20 mouse cellular contexts compared by ENCODE assay signal in genomic region chr4:140665053-140665452, GRCm38 (mm10). TPM values are rescaled to one million over a fixed set of nuclear protein-coding genes. Genes with fewer than 3 reads are reported as not detected.
DNase-seq lines count a peak whose midpoint lies in the region; ATAC-seq and TF ChIP-seq lines count a peak whose summit lies in the region.
"Had no signal": no experiment of that assay in that cellular context is flagged by ENCODE, and none has a peak within 500 bp of the region (broad histone marks: within the 10 kb centered on the region; RNA-seq: fewer than 3 reads in every experiment).

No protein-coding gene starts in this region.

- no peak for TF ChIP-seq CTCF in intestine, postnatal 0 days (IDR thresholded peaks at IDR 0.05; ENCODE audit: low read depth)
- TF ChIP-seq CTCF in kidney, postnatal 0 days (IDR thresholded peaks at IDR 0.05; ENCODE audit: low read depth): no peak

- no peaks in the 10 kb centered on the region for H3K36me3 ChIP-seq in intestine, embryonic 15.5 days
- no peaks in the 10 kb centered on the region for H3K36me3 ChIP-seq in intestine, postnatal 0 days (ENCODE audit: control insufficient read depth, insufficient read depth)
- H3K36me3 ChIP-seq in kidney, postnatal 0 days (ENCODE audit: insufficient read depth, low read length): no peaks in the 10 kb centered on the region
- H3K36me3 ChIP-seq in myocyte (ENCODE audit: control insufficient read depth, insufficient read depth): no peaks in the 10 kb centered on the region
- H3K36me3 ChIP-seq: embryonic facial prominence, embryonic 12.5 days; limb, embryonic 12.5 days; liver, embryonic 15.5 days; lung, embryonic 15.5 days; midbrain, embryonic 15.5 days had no signal

- H3K4me1 ChIP-seq in intestine, embryonic 15.5 days (replicated peaks): peaks cover 27% of the 10 kb centered on the region
- no peaks in the 10 kb centered on the region for H3K4me1 ChIP-seq in intestine, postnatal 0 days (replicated peaks; ENCODE audit: control insufficient read depth, insufficient read depth, low read length)
- H3K4me1 ChIP-seq in kidney, postnatal 0 days (replicated peaks; ENCODE audit: insufficient read depth, low read length): peaks cover 13% of the 10 kb centered on the region

- H3K27me3 ChIP-seq in intestine, embryonic 15.5 days (replicated peaks): no peaks in the 10 kb centered on the region
- H3K27me3 ChIP-seq in intestine, postnatal 0 days (replicated peaks; ENCODE audit: control insufficient read depth, insufficient read depth, low read length): 0 out of 2 replicates have a peak, but pooled peaks cover 3% of the 10 kb centered on the region
- no peaks in the 10 kb centered on the region for H3K27me3 ChIP-seq in kidney, postnatal 0 days (ENCODE audit: insufficient read depth, low read length)
- no peaks in the 10 kb centered on the region for H3K27me3 ChIP-seq in myocyte (ENCODE audit: control insufficient read depth, insufficient read depth, insufficient read length)
- H3K27me3 ChIP-seq: embryonic facial prominence, embryonic 12.5 days; limb, embryonic 12.5 days; lung, embryonic 15.5 days; midbrain, embryonic 15.5 days had no signal

- no peak overlapping the region for H3K4me3 ChIP-seq in intestine, embryonic 15.5 days (replicated peaks)
- H3K4me3 ChIP-seq in intestine, postnatal 0 days (ENCODE audit: low read depth, low read length): no peak overlapping the region
- H3K4me3 ChIP-seq in kidney, postnatal 0 days (replicated peaks; ENCODE audit: low read depth, low read length): no peak overlapping the region
- no peak overlapping the region for H3K4me3 ChIP-seq in myocyte
- H3K4me3 ChIP-seq: embryonic facial prominence, embryonic 12.5 days; limb, embryonic 12.5 days; liver, embryonic 15.5 days; lung, embryonic 15.5 days; midbrain, embryonic 15.5 days had no signal

- no peak for TF ChIP-seq POLR2A in myocyte (IDR thresholded peaks at IDR 0.05; ENCODE audit: insufficient read length, low read depth)

- 0 out of 2 replicates have a peak overlapping the region, but pooled peaks have one; percentile 30 for H3K4me2 ChIP-seq in intestine, embryonic 15.5 days (replicated peaks)
- H3K4me2 ChIP-seq in intestine, postnatal 0 days (replicated peaks; ENCODE audit: low read depth): no peak overlapping the region
- H3K4me2 ChIP-seq in kidney, postnatal 0 days (ENCODE audit: low read length): no peak overlapping the region
- H3K4me2 ChIP-seq in myocyte (ENCODE audit: low read depth): peak overlapping the region; percentile 56
- H3K4me2 ChIP-seq: embryonic facial prominence, embryonic 12.5 days; limb, embryonic 12.5 days; liver, embryonic 15.5 days; lung, embryonic 15.5 days; midbrain, embryonic 15.5 days had no signal

- ATAC-seq in intestine, embryonic 15.5 days: no peak
- no peak for ATAC-seq in intestine, postnatal 0 days
- no peak for ATAC-seq in kidney, postnatal 0 days (replicated peaks; ENCODE audit: low FRiP score, low read depth)
- ATAC-seq: forebrain, embryonic 16.5 days; midbrain, embryonic 15.5 days had no signal

- WGBS in intestine, embryonic 15.5 days: 68% methylated on average over 7 of the region's 7 CpGs
- WGBS in intestine, postnatal 0 days: 75% methylated on average over 7 of the region's 7 CpGs
- 45% methylated on average over 7 of the region's 7 CpGs for WGBS in kidney, postnatal 0 days

- no peak overlapping the region for H3K27ac ChIP-seq in intestine, embryonic 15.5 days
- no peak overlapping the region for H3K27ac ChIP-seq in intestine, postnatal 0 days (ENCODE audit: low read depth, low read length)
- H3K27ac ChIP-seq in kidney, postnatal 0 days: peak overlapping the region; percentile 60; the same call in 1 of the 2 replicates
- H3K27ac ChIP-seq: embryonic facial prominence, embryonic 12.5 days; hindbrain, postnatal 0 days; limb, embryonic 12.5 days; liver, embryonic 15.5 days; macrophage; midbrain, embryonic 15.5 days had no signal

- DNase-seq in kidney, postnatal 0 days (ENCODE audit: low spot score): no peak
- DNase-seq in kidney, postnatal 10 days: no peak
- DNase-seq in 3134 (ENCODE audit: extremely low read depth, insufficient read length, low spot score): peak; percentile 63
- DNase-seq in spleen, adult 12 weeks (ENCODE audit: low spot score): no peak
- DNase-seq in retina, postnatal 1 day: no peak
- DNase-seq: cerebellum, adult 11 months; cerebellum, adult 9-10 months; layer of hippocampus, adult 9-11 months; thymus, postnatal 14 days had no signal

- no peak overlapping the region for H3ac ChIP-seq in myocyte (ENCODE audit: control insufficient read depth, insufficient read length)

- no peak overlapping the region for H3K9ac ChIP-seq in intestine, embryonic 15.5 days
- H3K9ac ChIP-seq in intestine, postnatal 0 days (ENCODE audit: low read depth, low read length): no peak overlapping the region
- H3K9ac ChIP-seq in kidney, postnatal 0 days (ENCODE audit: low read depth, low read length): no peak overlapping the region
- H3K9ac ChIP-seq: embryonic facial prominence, embryonic 12.5 days; limb, embryonic 12.5 days; liver, embryonic 15.5 days; lung, embryonic 15.5 days; midbrain, embryonic 15.5 days had no signal

- H3K9me3 ChIP-seq in intestine, embryonic 15.5 days: no peaks in the 10 kb centered on the region
- no peaks in the 10 kb centered on the region for H3K9me3 ChIP-seq in intestine, postnatal 0 days (ENCODE audit: control insufficient read depth)
- no peaks in the 10 kb centered on the region for H3K9me3 ChIP-seq in kidney, postnatal 0 days (replicated peaks; ENCODE audit: low read length)
- H3K9me3 ChIP-seq: embryonic facial prominence, embryonic 12.5 days; limb, embryonic 12.5 days; liver, embryonic 15.5 days; lung, embryonic 15.5 days; midbrain, embryonic 15.5 days had no signal

- no peaks in the 10 kb centered on the region for H3K79me2 ChIP-seq in myocyte (ENCODE audit: control insufficient read depth, insufficient read depth)

TF ChIP-seq in myocyte, 11 proteins besides CTCF, POLR2A, EP300 and RAD21:
- no peak for TF ChIP-seq MAX (IDR thresholded peaks at IDR 0.05; ENCODE audit: low read depth)
- TF ChIP-seq TCF3 (IDR thresholded peaks at IDR 0.05; ENCODE audit: insufficient read length, low read depth): no peak
- TF ChIP-seq REST (IDR thresholded peaks at IDR 0.05; ENCODE audit: insufficient read depth, insufficient read length): no peak
- no peak for TF ChIP-seq SRF (IDR thresholded peaks at IDR 0.05; ENCODE audit: control insufficient read depth, insufficient read length, low read depth)
- no peak for TF ChIP-seq MYOD1 (IDR thresholded peaks at IDR 0.05; ENCODE audit: control insufficient read depth in 1 of 3, insufficient read length in 2 of 3, low read depth in 2 of 3)
- no peak for TF ChIP-seq CEBPB (IDR thresholded peaks at IDR 0.05; ENCODE audit: insufficient read depth, poor library complexity, severe bottlenecking)
- TF ChIP-seq E2F4 (IDR thresholded peaks at IDR 0.05; ENCODE audit: insufficient read depth): no peak
- no peak for TF ChIP-seq POLR2AphosphoS2 (IDR thresholded peaks at IDR 0.05; ENCODE audit: insufficient read length, low read depth)
- TF ChIP-seq USF1 (IDR thresholded peaks at IDR 0.05; ENCODE audit: low read depth): no peak
- no peak for TF ChIP-seq TCF12 (IDR thresholded peaks at IDR 0.05; ENCODE audit: insufficient read depth, poor library complexity, severe bottlenecking)
- TF ChIP-seq MYOG (IDR thresholded peaks at IDR 0.05; ENCODE audit: control insufficient read depth in 1 of 3, insufficient read depth in 1 of 3, insufficient read length in 2 of 3, low read depth in 2 of 3): no peak
TF ChIP-seq in myocyte: peak in this region for 0.

RNA-seq across cellular contexts. Expression of gene Arhgef10l, which starts 0.8 kb away (rescaled TPM):
- 15.3 and 16.2 TPM in 2 replicates for polyA plus RNA-seq in intestine, embryonic 15.5 days (2015; fragmentation: Nextera tagmentation; extraction: Ambion mirVana)
- 3.9 and 5.4 TPM in 2 replicates for polyA plus RNA-seq in intestine, postnatal 0 days (2015; fragmentation: Nextera tagmentation; extraction: Ambion mirVana)
- 21.2 and 22.2 TPM in 2 replicates for polyA plus RNA-seq in kidney, postnatal 0 days (2015; fragmentation: Nextera tagmentation; extraction: Ambion mirVana)
- 34.7 TPM for polyA plus RNA-seq in myocyte (2012; fragmentation: generic; extraction: Trizol)

RNA-seq across cellular contexts. Expression of gene Rcc2, which starts 35.3 kb away (rescaled TPM):
- polyA plus RNA-seq in intestine, embryonic 15.5 days (2015; fragmentation: Nextera tagmentation; extraction: Ambion mirVana): 37.8 and 43.8 TPM in 2 replicates
- polyA plus RNA-seq in intestine, postnatal 0 days (2015; fragmentation: Nextera tagmentation; extraction: Ambion mirVana): 14.6 and 15.6 TPM in 2 replicates
- 25.6 and 35.6 TPM in 2 replicates for polyA plus RNA-seq in kidney, postnatal 0 days (2015; fragmentation: Nextera tagmentation; extraction: Ambion mirVana)
- 167 TPM for polyA plus RNA-seq in myocyte (2012; fragmentation: generic; extraction: Trizol)

Comparison
In these comparisons a context has a peak if more than half of its experiments do, and no peak if none do; other contexts are left out.
1. H3K4me2 ChIP-seq: peak in intestine, embryonic 15.5 days (single experiment) and myocyte (single experiment); none in intestine, postnatal 0 days (single experiment) and kidney, postnatal 0 days (single experiment).